Comparison of ENCODE assay signal across 13 mouse cellular contexts in genomic region chr5:92915421-92915820, GRCm38 (mm10).
A peak's percentile ranks its signal among the peaks of the same experiment; 100 is the strongest.
DNase-seq lines count a peak whose midpoint lies in the region; ATAC-seq lines count a peak whose summit lies in the region.
"Had no signal": no experiment of that assay in that cellular context is flagged by ENCODE, and none has a peak within 500 bp of the region (broad histone marks: within the 10 kb centered on the region; RNA-seq: fewer than 3 reads in every experiment).

No protein-coding gene starts in this region.

- ATAC-seq in heart, embryonic 14.5 days (ENCODE audit: insufficient number of reproducible peaks, insufficient read depth, low FRiP score, low read depth) = no peak
- ATAC-seq in embryonic facial prominence, embryonic 11.5 days (replicated peaks; ENCODE audit: insufficient number of reproducible peaks, low FRiP score, low TSS enrichment, low read depth) = 0 out of 2 replicates have a peak, but pooled peaks have one; percentile 73
- ATAC-seq: CD4-positive, CD25-positive, alpha-beta regulatory T cell, adult 4 months had no signal

- H3K27ac ChIP-seq in heart, embryonic 14.5 days (replicated peaks in 1 of 2; ENCODE audit: control insufficient read depth in 1 of 2, insufficient read depth in 1 of 2, low read depth in 2 of 2, low read length in 2 of 2) = peak overlapping the region; percentile 16 to 69; a peak in 3 of 4 replicates
- H3K27ac ChIP-seq in embryonic facial prominence, embryonic 11.5 days (replicated peaks; ENCODE audit: low read depth, low read length) = 0 out of 2 replicates have a peak overlapping the region, but pooled peaks have one; percentile 35
- H3K27ac ChIP-seq: neural tube, embryonic 15.5 days had no signal

- peaks cover 17% of the 10 kb centered on the region for H3K36me3 ChIP-seq in heart, embryonic 14.5 days (ENCODE audit: control insufficient read depth, insufficient read depth, low read length)
- H3K36me3 ChIP-seq in embryonic facial prominence, embryonic 11.5 days (replicated peaks; ENCODE audit: control insufficient read depth, insufficient read depth, low read depth, low read length) = no peaks in the 10 kb centered on the region
- H3K36me3 ChIP-seq: neural tube, embryonic 15.5 days had no signal

- no peak for DNase-seq in heart, adult 18-20 months
- DNase-seq in retina, postnatal 1 day = peak; percentile 41
- no peak for DNase-seq in retina, embryonic 14.5 days (ENCODE audit: low spot score)
- DNase-seq in embryonic facial prominence, embryonic 11.5 days (ENCODE audit: low spot score) = peak; percentile 84
- DNase-seq in layer of hippocampus, adult 9-10 months (ENCODE audit: low spot score) = no peak
- no peak for DNase-seq in spleen, adult 12 weeks (ENCODE audit: low spot score)
- DNase-seq: cerebellum, adult 11 months; kidney, postnatal 10 days; lung, postnatal 36 days; right cerebral cortex, adult 18-20 months had no signal

- whole genome bisulfite sequencing in heart, embryonic 14.5 days = 29% methylated on average over 10 of the region's 10 CpGs
- WGBS in embryonic facial prominence, embryonic 11.5 days = 18% methylated on average over 10 of the region's 10 CpGs

- H3K9ac ChIP-seq in heart, embryonic 14.5 days (ENCODE audit: low read length) = peak overlapping the region; percentile 39; the same call in 1 of the 2 replicates
- H3K9ac ChIP-seq in embryonic facial prominence, embryonic 11.5 days (replicated peaks; ENCODE audit: low read length) = no peak overlapping the region
- H3K9ac ChIP-seq: neural tube, embryonic 15.5 days had no signal

- H3K4me3 ChIP-seq in heart, embryonic 14.5 days (ENCODE audit: control insufficient read depth in 1 of 2, insufficient read depth in 1 of 2, low read depth in 1 of 2, low read length in 2 of 2) = no peak overlapping the region
- H3K4me3 ChIP-seq in embryonic facial prominence, embryonic 11.5 days (ENCODE audit: low read depth, low read length) = no peak overlapping the region
- H3K4me3 ChIP-seq: neural tube, embryonic 15.5 days had no signal

- H3K4me2 ChIP-seq in heart, embryonic 14.5 days (ENCODE audit: low read length) = peak overlapping the region; percentile 30
- H3K4me2 ChIP-seq in embryonic facial prominence, embryonic 11.5 days (ENCODE audit: low read depth, low read length) = no peak overlapping the region
- H3K4me2 ChIP-seq: neural tube, embryonic 15.5 days had no signal

- H3K4me1 ChIP-seq in heart, embryonic 14.5 days (ENCODE audit: control insufficient read depth in 2 of 2, insufficient read depth in 2 of 2, low read length in 2 of 2) = peaks cover 32 to 58% of the 10 kb centered on the region in 2 experiments
- no peaks in the 10 kb centered on the region for H3K4me1 ChIP-seq in embryonic facial prominence, embryonic 11.5 days (ENCODE audit: control insufficient read depth, insufficient read depth, low read length)

- H3K27me3 ChIP-seq in heart, embryonic 14.5 days (ENCODE audit: control insufficient read depth, insufficient read depth, low read length) = no peaks in the 10 kb centered on the region
- no peaks in the 10 kb centered on the region for H3K27me3 ChIP-seq in embryonic facial prominence, embryonic 11.5 days (ENCODE audit: control insufficient read depth, insufficient read depth, low read length)
- H3K27me3 ChIP-seq: neural tube, embryonic 15.5 days had no signal

- H3K9me3 ChIP-seq in heart, embryonic 14.5 days (ENCODE audit: control insufficient read depth, low read length) = peaks cover 3% of the 10 kb centered on the region
- no peaks in the 10 kb centered on the region for H3K9me3 ChIP-seq in embryonic facial prominence, embryonic 11.5 days (replicated peaks; ENCODE audit: control insufficient read depth, low read length)
- H3K9me3 ChIP-seq: neural tube, embryonic 15.5 days had no signal

Comparison
In these comparisons a context has a peak if more than half of its experiments do, and no peak if none do; other contexts are left out.
1. DNase-seq: peak in retina, postnatal 1 day (single experiment) and embryonic facial prominence, embryonic 11.5 days (single experiment); none in heart, adult 18-20 months (0 of 2), retina, embryonic 14.5 days (single experiment), layer of hippocampus, adult 9-10 months (single experiment) and spleen, adult 12 weeks (single experiment).